Mouse (Mus musculus) midbrain, embryonic 14.5 days (tissue): ENCODE data around the gene Il1f8. TPM values are rescaled to one million over a fixed set of nuclear protein-coding genes. Genes with fewer than 3 reads are reported as not detected.

Experiments
- ATAC-seq: fragments of 200-750 bp; cut with Nextera tagmentation; 2 replicates; pipeline ENCODE4 v1.8.0; 2017; ENCODE audit warnings: moderate number of reproducible peaks, moderate library complexity; ENCODE audit not compliant: low FRiP score, low TSS enrichment
- DNase-seq: peaks from one replicate; pipeline ENCODE4 v3.0.0-alpha.2; 2015
- H3K27ac ChIP-seq: fragments of 300-500 bp; sonication (generic); replicated peaks from 2 replicates; pipeline ENCODE4 v1.5.1; 2014; ENCODE audit warnings: mild to moderate bottlenecking, low read depth, low read length, moderate library complexity
- H3K27me3 ChIP-seq: fragments of 300-500 bp; sonication (generic); 2 replicates; pipeline ENCODE4 v1.6.1; 2014; ENCODE audit warnings: low read length, control low read depth, mixed read lengths; ENCODE audit not compliant: control insufficient read depth, insufficient read depth
- H3K36me3 ChIP-seq: fragments of 300-500 bp; sonication (generic); 2 replicates; pipeline ENCODE4 v1.6.1; 2014; ENCODE audit warnings: low read length, control low read depth; ENCODE audit not compliant: control insufficient read depth, insufficient read depth
- H3K4me1 ChIP-seq: fragments of 300-500 bp; sonication (generic); 2 replicates; pipeline ENCODE4 v1.6.1; 2014; ENCODE audit warnings: mild to moderate bottlenecking, antibody characterized with exemption, low read length, control low read depth; ENCODE audit not compliant: control insufficient read depth, insufficient read depth
- H3K4me2 ChIP-seq: fragments of 300-500 bp; sonication (generic); 2 replicates; pipeline ENCODE4 v1.6.1; 2014; ENCODE audit warnings: mild to moderate bottlenecking, low read length, moderate library complexity
- H3K4me3 ChIP-seq: fragments of 300-500 bp; sonication (generic); replicated peaks from 2 replicates; pipeline ENCODE4 v1.5.1; 2014; ENCODE audit warnings: low read depth, low read length
- H3K9ac ChIP-seq: fragments of 300-500 bp; sonication (generic); replicated peaks from 2 replicates; pipeline ENCODE4 v1.6.1; 2014; ENCODE audit warnings: mild to moderate bottlenecking, low read length, moderate library complexity
- H3K9me3 ChIP-seq: fragments of 300-500 bp; sonication (generic); 2 replicates; pipeline ENCODE4 v1.6.1; 2016; ENCODE audit warnings: low read length, control low read depth, mixed read lengths; ENCODE audit not compliant: control insufficient read depth
- WGBS: fragments of 180-500 bp; shearing (Covaris S2); extraction: QIAGEN DNeasy Blood & Tissue Kit; methylation state at CpG from one replicate; pipeline ENCODE4 v1.1.7; 2014; 5-methylcytosine and 5-hydroxymethylcytosine counted together
- polyA plus RNA-seq: library from polyadenylated mRNA; unstranded; fragments of >200 nt; fragmentation: Nextera tagmentation; extraction: Ambion mirVana; gene quantifications from 2 replicates; pipeline ENCODE4 v1.2.1, GENCODE M21; 2014

Gene Il1f8
- polyA plus RNA-seq, 1 experiment from 2014 or later = not detected

GRCm38 (mm10) chr2:24187585-24187984 lies 34.6 kb downstream of the Il1f8 start:
- Histone ChIP-seq H3K9ac (no peak overlapping the region), H3K9me3 (no peaks in the 10 kb centered on the region), H3K4me1 (no peaks in the 10 kb centered on the region), H3K4me3 (no peak overlapping the region), H3K27me3 (no peaks in the 10 kb centered on the region), H3K4me2 (no peak overlapping the region), H3K27ac (no peak overlapping the region), H3K36me3 (no peaks in the 10 kb centered on the region)
- WGBS = 86% methylated on average over 6 of the region's 6 CpGs
- no peak for DNase-seq
- ATAC-seq = no peak

GRCm38 (mm10) chr2:24188189-24188588 lies 35.2 kb downstream of the Il1f8 start:
- Histone ChIP-seq H3K9me3 (no peaks in the 10 kb centered on the region), H3K9ac (no peak overlapping the region), H3K4me1 (no peaks in the 10 kb centered on the region), H3K4me2 (no peak overlapping the region), H3K27ac (no peak overlapping the region), H3K36me3 (no peaks in the 10 kb centered on the region), H3K4me3 (no peak overlapping the region), H3K27me3 (no peaks in the 10 kb centered on the region)
- ATAC-seq (no peak), DNase-seq (no peak)
- WGBS = 66% methylated on average over 1 of the region's 1 CpGs

Other genes starting within 250 kb of the Il1f8 start
- gene Hnmt, start 103.8 kb upstream of the Il1f8 start, polyA plus RNA-seq = 6.7 and 9.4 TPM in 2 replicates
- gene Tbpl2, start 56.6 kb upstream of the Il1f8 start, polyA plus RNA-seq = not detected in 2 replicates
- not detected in 2 replicates for gene Il1f9, start 33.3 kb downstream of the Il1f8 start, polyA plus RNA-seq
- not detected in 2 replicates for gene Il1f6, start 62.3 kb downstream of the Il1f8 start, polyA plus RNA-seq
- gene Il1f5, start 123.8 kb downstream of the Il1f8 start, polyA plus RNA-seq = not detected in 2 replicates
- gene Il1f10, start 138.0 kb downstream of the Il1f8 start, polyA plus RNA-seq = not detected in 2 replicates
- 1.7 TPM in 1 of 2 replicates, not detected in the other for gene Il1rn, start 183.7 kb downstream of the Il1f8 start, polyA plus RNA-seq
- gene Psd4, start 214.4 kb downstream of the Il1f8 start, polyA plus RNA-seq = 0.07 and 0.18 TPM in 2 replicates